Mouse (Mus musculus): ENCODE data around the gene Ccdc33. TPM values are rescaled to one million over a fixed set of nuclear protein-coding genes. Genes with fewer than 3 reads are reported as not detected.

Ccdc33 gene
- total and polyA plus RNA-seq, 3 experiments = 0.21 to 1.0 TPM; not detected in 1

GRCm38 (mm10) chr9:58027426-58028180, 91.0 kb downstream of the Ccdc33 start:
- Histone ChIP-seq H3K4me3 (replicated peaks in 1 of 3; ENCODE audit: low read depth in 2 of 3, low read length in 2 of 3, poor library complexity in 1 of 3) (no peak overlapping the region), H3K9ac (ENCODE audit: insufficient read depth, low read depth) (no peak overlapping the region), H3K4me2 (ENCODE audit: insufficient read depth, low read depth, poor library complexity, severe bottlenecking) (no peak overlapping the region), H3K36me3 (replicated peaks in 1 of 2; ENCODE audit: control insufficient read depth in 1 of 2, insufficient read depth in 1 of 2, low read length in 1 of 2) (peaks cover 0 to 3% of the 10 kb centered on the region in 2 experiments), H3K27ac (ENCODE audit: insufficient read depth, low read depth) (no peak overlapping the region), H3K9me3 (replicated peaks; ENCODE audit: low read length) (no peaks in the 10 kb centered on the region), H3K27me3 (replicated peaks) (peaks cover 7% of the 10 kb centered on the region), H3K79me2 (replicated peaks; ENCODE audit: control insufficient read depth, extremely low read depth, insufficient read depth, poor library complexity, severe bottlenecking) (no peaks in the 10 kb centered on the region), H3K4me1 (ENCODE audit: control insufficient read depth in 1 of 2, insufficient read depth in 2 of 2) (no peaks in the 10 kb centered on the region)
- in situ Hi-C loops (cut with MboI; ENCODE audit: low pct_ligation_motif_present, low pct_unique_long_range_greater_than_20kb, low sequenced_read_pairs) = no loop called here
- dilution Hi-C loops (cut with MboI; ENCODE audit: extremely low pct_ligation_motif_present, extremely low pct_unique_long_range_greater_than_20kb, low sequenced_read_pairs) = no loop called here
- DNase-seq (ENCODE audit: extremely low read depth) = no peak
- TF ChIP-seq MYC (IDR thresholded peaks at IDR 0.05; ENCODE audit: low read depth, low read length) (no peak), PAX5 (IDR thresholded peaks at IDR 0.05; ENCODE audit: low read length) (no peak), TBP (conservative IDR thresholded peaks at IDR 0.05; ENCODE audit: low read depth, low read length) (no peak), ZC3H11A (IDR thresholded peaks at IDR 0.05; ENCODE audit: low read depth, low read length) (no peak), E2F4 (IDR thresholded peaks at IDR 0.05; ENCODE audit: insufficient replicate concordance, low read depth, low read length) (no peak), MAFK (IDR thresholded peaks at IDR 0.05; ENCODE audit: insufficient replicate concordance, low read length) (no peak), BHLHE40 (IDR thresholded peaks at IDR 0.05; ENCODE audit: low read depth, low read length) (no peak), NELFE (IDR thresholded peaks at IDR 0.05; ENCODE audit: low read depth, low read length) (no peak), MAX (IDR thresholded peaks at IDR 0.05; ENCODE audit: low read length) (no peak), MXI1 (IDR thresholded peaks at IDR 0.05; ENCODE audit: low read depth, low read length) (no peak), SIN3A (IDR thresholded peaks at IDR 0.05; ENCODE audit: low read length) (no peak), MAZ (IDR thresholded peaks at IDR 0.05; ENCODE audit: low read depth, low read length) (no peak), TCF12 (IDR thresholded peaks at IDR 0.05; ENCODE audit: low read depth, low read length) (no peak)

- no peaks in the 10 kb centered on the region for H3K4me1 ChIP-seq (ENCODE audit: control insufficient read depth in 1 of 2, insufficient read depth in 2 of 2)
- peaks cover 0 to 3% of the 10 kb centered on the region in 2 experiments for H3K36me3 ChIP-seq (replicated peaks in 1 of 2; ENCODE audit: control insufficient read depth in 1 of 2, insufficient read depth in 1 of 2, low read length in 1 of 2)
- DNase-seq (ENCODE audit: extremely low read depth) = no peak
- no peak overlapping the region for H3K9ac ChIP-seq (ENCODE audit: insufficient read depth, low read depth)
- dilution Hi-C loops (cut with MboI; ENCODE audit: extremely low pct_ligation_motif_present, extremely low pct_unique_long_range_greater_than_20kb, low sequenced_read_pairs) = no loop called here
- no peak for TF ChIP-seq IRF4 (IDR thresholded peaks at IDR 0.05; ENCODE audit: low read depth, low read length)
- no peak for TF ChIP-seq MYC (IDR thresholded peaks at IDR 0.05; ENCODE audit: low read depth, low read length)
- TF ChIP-seq E2F4 (IDR thresholded peaks at IDR 0.05; ENCODE audit: insufficient replicate concordance, low read depth, low read length) = no peak
- TF ChIP-seq CTCF (conservative IDR thresholded peaks at IDR 0.05 in 1 of 2, IDR thresholded peaks at IDR 0.05 in 1 of 2; ENCODE audit: low read depth in 2 of 2, low read length in 2 of 2) = no peak
- no peak for TF ChIP-seq MAZ (IDR thresholded peaks at IDR 0.05; ENCODE audit: low read depth, low read length)
- no peak for TF ChIP-seq ZNF384 (IDR thresholded peaks at IDR 0.05; ENCODE audit: low read depth, low read length)
- TF ChIP-seq SIN3A (IDR thresholded peaks at IDR 0.05; ENCODE audit: low read length) = no peak
- TF ChIP-seq USF2 (conservative IDR thresholded peaks at IDR 0.05; ENCODE audit: low read depth, low read length) = no peak
- no peak for TF ChIP-seq TCF12 (IDR thresholded peaks at IDR 0.05; ENCODE audit: low read depth, low read length)
- TF ChIP-seq UBTF (IDR thresholded peaks at IDR 0.05; ENCODE audit: low read depth, low read length) = no peak
- no peak for TF ChIP-seq MAX (IDR thresholded peaks at IDR 0.05; ENCODE audit: low read length)
- no peak for TF ChIP-seq EP300 (IDR thresholded peaks at IDR 0.05; ENCODE audit: low read length)
- no peak for TF ChIP-seq ELF1 (IDR thresholded peaks at IDR 0.05; ENCODE audit: low read depth, low read length)
- TF ChIP-seq CHD1 (IDR thresholded peaks at IDR 0.05; ENCODE audit: low read depth, low read length) = no peak
- no peak for TF ChIP-seq ETS1 (conservative IDR thresholded peaks at IDR 0.05; ENCODE audit: low read depth, low read length)
- no peak for TF ChIP-seq GABPA (IDR thresholded peaks at IDR 0.05; ENCODE audit: insufficient replicate concordance, low read depth, low read length)
- TF ChIP-seq ZKSCAN1 (IDR thresholded peaks at IDR 0.05; ENCODE audit: borderline replicate concordance, low read depth, low read length) = no peak
- no peak for TF ChIP-seq HCFC1 (IDR thresholded peaks at IDR 0.05; ENCODE audit: low read depth, low read length)
- no peak for TF ChIP-seq POLR2AphosphoS2 (IDR thresholded peaks at IDR 0.05; ENCODE audit: low read depth, low read length)
- no peak for TF ChIP-seq ZMIZ1 (IDR thresholded peaks at IDR 0.05; ENCODE audit: low read depth, low read length)
- H3K79me2 ChIP-seq (replicated peaks; ENCODE audit: control insufficient read depth, extremely low read depth, insufficient read depth, poor library complexity, severe bottlenecking) = no peaks in the 10 kb centered on the region
- H3K9me3 ChIP-seq (replicated peaks; ENCODE audit: low read length) = no peaks in the 10 kb centered on the region
- peaks cover 11% of the 10 kb centered on the region for H3K27me3 ChIP-seq (replicated peaks)
- H3K27ac ChIP-seq (ENCODE audit: insufficient read depth, low read depth) = no peak overlapping the region
- H3K4me3 ChIP-seq (replicated peaks in 1 of 3; ENCODE audit: low read depth in 2 of 3, low read length in 2 of 3, poor library complexity in 1 of 3) = no peak overlapping the region
- in situ Hi-C loops (cut with MboI; ENCODE audit: low pct_ligation_motif_present, low pct_unique_long_range_greater_than_20kb, low sequenced_read_pairs) = no loop called here
- H3K4me2 ChIP-seq (ENCODE audit: insufficient read depth, low read depth, poor library complexity, severe bottlenecking) = no peak overlapping the region
These were observed 92.6 kb downstream of the Ccdc33 start for GRCm38 (mm10) chr9:58025995-58026394.

Data from CH12.LX (cell line).